Mouse (Mus musculus) right cerebral cortex, adult 18-20 months (tissue): ENCODE data around the gene Tnfrsf25.

Experiments
- DNase-seq: peaks from one replicate; pipeline ENCODE4 v3.0.0; 2022; ENCODE audit warnings: mixed read lengths

The Tnfrsf25 gene

GRCm38 (mm10) chr4:152146033-152146827 is 30.5 kb downstream of the Tnfrsf25 start:
- DNase-seq, result no peak

- no peak for DNase-seq
Measured at GRCm38 (mm10) chr4:152150546-152150945, 34.8 kb downstream of the Tnfrsf25 start.

- no peak for DNase-seq
Measured at GRCm38 (mm10) chr4:152151451-152151965, 35.8 kb downstream of the Tnfrsf25 start.

GRCm38 (mm10) chr4:152151966-152152544 is 36.3 kb downstream of the Tnfrsf25 start, which contains the start of gene Espn:
Gene Espn (minus strand): TSS chr4:152152371.
- DNase-seq, result no peak

DNA sequence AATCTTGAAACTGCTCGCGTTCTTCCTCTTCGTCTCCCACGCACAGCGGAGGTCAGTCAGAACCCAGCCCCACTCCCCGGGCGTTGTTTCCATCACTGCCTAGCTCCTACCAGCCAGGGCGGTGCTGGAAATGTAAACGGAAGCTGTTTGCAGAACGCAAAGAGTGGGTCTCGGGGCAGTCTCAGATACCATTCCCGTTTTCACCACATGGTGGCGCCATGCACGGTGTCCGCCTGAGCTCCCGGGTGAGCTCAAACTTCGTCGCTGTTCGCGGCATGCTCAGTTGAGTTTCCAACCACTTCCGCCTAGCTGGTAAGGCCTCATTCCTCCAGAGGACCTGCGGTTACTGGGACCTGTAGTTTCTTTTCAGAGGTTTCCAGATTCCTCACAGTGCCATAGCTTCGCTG is 38.0 kb downstream of the Tnfrsf25 start:
- peak; percentile 64 for DNase-seq

DNA sequence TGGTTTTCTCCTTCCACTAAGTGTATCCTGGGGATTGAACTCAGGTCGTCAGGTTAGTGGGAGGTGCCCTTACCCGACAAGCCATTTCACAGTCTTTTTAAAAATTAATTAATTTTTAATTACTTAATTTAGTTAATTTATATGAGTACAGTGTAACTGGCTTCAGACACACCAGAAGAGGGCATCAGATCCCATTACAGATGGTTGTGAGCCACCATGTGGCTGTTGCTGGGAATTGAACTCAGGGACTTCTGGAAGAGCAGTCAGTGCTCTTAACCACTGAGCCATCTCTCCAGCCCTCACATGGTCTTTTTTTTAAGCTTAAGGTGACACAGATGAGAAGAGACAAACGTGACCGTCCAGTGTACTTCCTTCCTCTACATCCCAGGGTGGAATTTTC is 39.3 kb downstream of the Tnfrsf25 start:
- DNase-seq, result no peak

GRCm38 (mm10) chr4:152157779-152158584 is 42.2 kb downstream of the Tnfrsf25 start:
- DNase-seq, result no peak

DNA sequence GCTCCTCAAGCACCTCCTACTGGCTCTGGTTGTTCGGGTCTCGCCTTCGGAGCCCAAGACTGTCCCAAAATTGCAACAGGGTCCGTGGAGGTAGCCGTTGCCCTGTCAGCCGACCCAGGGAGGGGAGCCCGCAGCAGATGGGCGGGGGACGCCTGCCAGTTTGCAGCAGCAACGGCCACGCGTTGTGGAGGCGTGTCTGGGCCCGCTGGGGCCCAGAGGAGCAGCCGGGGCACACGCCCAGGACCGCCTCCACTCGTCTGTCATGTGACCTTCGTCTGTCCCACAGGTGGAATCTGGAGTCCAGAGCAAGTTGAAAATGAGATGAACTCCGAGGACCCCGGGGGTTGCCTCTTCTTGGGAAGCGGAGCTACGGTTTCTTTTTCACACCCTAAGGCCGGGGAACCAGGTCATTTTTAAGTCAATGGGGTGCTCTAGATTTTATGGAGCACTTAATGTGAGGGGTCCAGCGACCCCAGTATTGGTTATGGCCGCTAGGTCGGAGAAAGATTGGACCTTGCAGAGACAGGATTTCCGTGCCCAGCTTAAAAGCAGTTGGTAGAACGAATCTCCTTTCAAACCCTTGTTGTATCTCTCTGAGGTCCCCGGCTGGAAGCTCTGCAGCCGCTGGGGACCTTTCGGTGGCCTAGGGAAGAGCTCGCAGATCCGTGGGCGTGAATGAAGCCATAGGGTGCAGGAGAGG is 43.0 kb downstream of the Tnfrsf25 start, which contains the start of gene Hes2:
Gene Hes2, plus strand, starts transcription at position 283 of the 700 bp plus-strand sequence.
- DNase-seq, result no peak

- no peak for DNase-seq
Measured at GRCm38 (mm10) chr4:152159285-152159678, 43.5 kb downstream of the Tnfrsf25 start.

DNA sequence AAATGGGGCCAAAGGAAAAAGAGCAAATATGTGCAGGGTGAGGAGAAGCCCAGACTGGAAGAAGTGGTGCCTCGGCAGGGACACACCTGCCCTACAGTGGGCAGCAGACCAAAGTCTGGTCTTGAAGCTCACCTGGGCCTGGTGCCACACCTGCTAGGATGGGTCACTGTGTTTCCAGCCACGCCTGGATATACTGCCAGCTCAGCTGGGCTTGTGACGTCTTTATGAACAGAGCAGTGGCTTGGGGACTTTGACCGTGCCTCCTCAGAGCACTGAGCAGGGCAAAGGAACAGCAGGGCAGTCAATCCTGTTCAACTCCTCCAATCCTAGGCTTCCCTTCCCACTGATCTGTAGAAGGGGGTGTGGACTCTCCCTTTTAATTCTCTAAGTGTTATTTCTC is 45.0 kb downstream of the Tnfrsf25 start:
- DNase-seq, result no peak

- DNase-seq, result no peak
Measured at GRCm38 (mm10) chr4:152161601-152162000, 45.9 kb downstream of the Tnfrsf25 start.

DNA sequence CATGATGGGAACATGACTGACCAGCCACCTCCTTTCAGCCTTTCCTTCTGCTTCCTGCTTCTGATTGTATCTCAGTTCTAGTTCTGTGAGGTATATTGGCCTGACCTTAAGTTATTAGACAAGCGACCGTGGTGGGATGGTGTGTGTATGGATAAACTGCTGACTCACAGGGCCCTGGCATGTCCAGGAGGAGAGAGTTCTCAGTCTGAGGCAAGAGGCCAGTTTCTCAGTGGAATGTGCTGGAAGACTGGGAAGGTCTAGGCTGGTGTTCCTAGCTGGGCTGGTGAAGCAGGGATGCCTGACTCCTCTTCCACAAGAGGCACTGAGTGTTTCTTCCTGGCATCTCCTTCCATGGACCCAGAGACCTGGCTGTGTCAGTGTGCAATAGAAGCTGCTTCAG is 47.0 kb downstream of the Tnfrsf25 start:
- no peak for DNase-seq

- no peak for DNase-seq
Measured at GRCm38 (mm10) chr4:152165036-152165931, 49.5 kb downstream of the Tnfrsf25 start.

DNA sequence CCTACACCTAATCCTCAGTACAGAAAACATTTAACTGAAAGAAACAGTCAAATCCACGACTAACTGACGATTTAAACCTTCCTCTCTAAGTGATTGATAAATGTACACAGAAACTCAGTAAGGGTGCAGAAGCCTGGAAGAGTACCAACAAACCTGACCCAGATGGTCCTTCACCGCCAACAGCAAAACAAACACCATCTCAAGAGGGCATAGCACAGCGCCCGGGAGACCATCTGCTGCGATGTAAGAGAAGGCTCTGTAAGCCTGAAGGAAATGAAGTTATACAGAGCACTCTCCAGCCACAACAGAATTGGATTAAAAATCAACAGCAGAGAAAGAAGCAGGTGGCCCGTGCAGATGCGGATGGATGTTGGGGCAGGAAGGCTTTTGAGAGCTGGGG is 52.3 kb downstream of the Tnfrsf25 start:
- DNase-seq, result no peak

GRCm38 (mm10) chr4:152169103-152169502 is 53.4 kb downstream of the Tnfrsf25 start:
- no peak for DNase-seq
